Mouse (Mus musculus): ENCODE measurements at regions not wholly inside any gene's neighbourhood (a gene's known extent, or its start where the extent isn't known, plus 50 kb on each side); places are given as distances from the start of the nearest gene placed in this dataset.
A peak's percentile ranks its signal among the peaks of the same experiment; 100 is the strongest.

GRCm38 (mm10) chr8:34485905-34486304 lies 374.4 kb upstream of the Gm10131 start:
- DNase-seq: no peak

GRCm38 (mm10) chr8:34485346-34485745 lies 373.8 kb upstream of the Gm10131 start:
- DNase-seq: no peak

- DNase-seq: peak; percentile 23
Measured at GRCm38 (mm10) chr8:34484551-34485335, 373.2 kb upstream of the Gm10131 start.

GRCm38 (mm10) chr8:34483212-34483611 lies 371.7 kb upstream of the Gm10131 start:
- no peak for DNase-seq

GRCm38 (mm10) chr8:34482676-34483075 lies 371.1 kb upstream of the Gm10131 start:
- DNase-seq: no peak

- no peak for DNase-seq
Measured at GRCm38 (mm10) chr8:34480496-34480895, 369.0 kb upstream of the Gm10131 start.

- DNase-seq: peak; percentile 35
Measured at GRCm38 (mm10) chr8:34478891-34479290, 367.4 kb upstream of the Gm10131 start.

- DNase-seq: no peak
Measured at GRCm38 (mm10) chr8:34478465-34478864, 366.9 kb upstream of the Gm10131 start.

- DNase-seq: no peak
Measured at GRCm38 (mm10) chr8:34476146-34476820, 364.7 kb upstream of the Gm10131 start.

GRCm38 (mm10) chr8:34474593-34474992 lies 363.1 kb upstream of the Gm10131 start:
- DNase-seq: peak; percentile 19

GRCm38 (mm10) chr8:34473769-34474168 lies 362.2 kb upstream of the Gm10131 start:
- DNase-seq: no peak

GRCm38 (mm10) chr8:34473301-34473700 lies 361.8 kb upstream of the Gm10131 start:
- DNase-seq: no peak

- no peak for DNase-seq
Measured at GRCm38 (mm10) chr8:34472846-34473245, 361.3 kb upstream of the Gm10131 start.

GRCm38 (mm10) chr8:34472434-34472833 lies 360.9 kb upstream of the Gm10131 start:
- DNase-seq: no peak

GRCm38 (mm10) chr8:34469091-34469490 lies 357.6 kb upstream of the Gm10131 start:
- DNase-seq: no peak

GRCm38 (mm10) chr8:34466786-34467364 lies 355.3 kb upstream of the Gm10131 start:
- no peak for DNase-seq

GRCm38 (mm10) chr8:34465398-34465797 lies 353.9 kb upstream of the Gm10131 start:
- no peak for DNase-seq

- no peak for DNase-seq
Measured at GRCm38 (mm10) chr8:34462262-34462661, 350.7 kb upstream of the Gm10131 start.

- DNase-seq: no peak
Measured at GRCm38 (mm10) chr8:34458300-34458699, 346.8 kb upstream of the Gm10131 start.

- DNase-seq: no peak
Measured at GRCm38 (mm10) chr8:34456543-34456942, 345.0 kb upstream of the Gm10131 start.

- no peak for DNase-seq
Measured at GRCm38 (mm10) chr8:34455376-34455775, 343.8 kb upstream of the Gm10131 start.

- DNase-seq: no peak
Measured at GRCm38 (mm10) chr8:34452811-34453210, 341.3 kb upstream of the Gm10131 start.

GRCm38 (mm10) chr8:34451211-34452000 lies 339.9 kb upstream of the Gm10131 start:
- DNase-seq: no peak
